Mouse (Mus musculus) heart, embryonic 10.5 days (tissue): ENCODE measurements around the gene Ctsd. TPM values are rescaled to one million over a fixed set of nuclear protein-coding genes. Genes with fewer than 3 reads are reported as not detected.

Experiments
- DNase-seq: peaks from one replicate; pipeline ENCODE4 v3.0.0-alpha.2; 2017; ENCODE audit warnings: low spot score
- H3K27ac ChIP-seq: fragments of 300-500 bp; sonication (generic); 2 replicates; pipeline ENCODE4 v1.5.1; 2016; ENCODE audit warnings: mild to moderate bottlenecking
- H3K27me3 ChIP-seq: fragments of 300-500 bp; sonication (generic); 2 replicates; pipeline ENCODE4 v1.6.1; 2016; ENCODE audit warnings: mild to moderate bottlenecking; ENCODE audit not compliant: poor library complexity, insufficient read depth, severe bottlenecking
- H3K36me3 ChIP-seq: fragments of 300-500 bp; sonication (generic); 2 replicates; pipeline ENCODE4 v1.6.1; 2016; ENCODE audit warnings: mild to moderate bottlenecking, moderate library complexity
- H3K4me1 ChIP-seq: fragments of 300-500 bp; sonication (generic); 2 replicates; pipeline ENCODE4 v1.6.1; 2016; ENCODE audit warnings: mild to moderate bottlenecking
- H3K4me3 ChIP-seq: fragments of 300-500 bp; sonication (generic); 2 replicates; pipeline ENCODE4 v1.5.1; 2016; ENCODE audit warnings: mild to moderate bottlenecking, moderate library complexity
- H3K9me3 ChIP-seq: fragments of 300-500 bp; sonication (generic); 2 replicates; pipeline ENCODE4 v1.6.1; 2016; ENCODE audit warnings: mild to moderate bottlenecking, moderate library complexity
- WGBS: fragments of 180-500 bp; shearing (Covaris S2); methylation state at CpG from one replicate; pipeline ENCODE4 v1.1.7; 2016; 5-methylcytosine and 5-hydroxymethylcytosine counted together
- polyA plus RNA-seq: library from polyadenylated mRNA; unstranded; fragments of >200 nt; fragmentation: Nextera tagmentation; extraction: Ambion mirVana; gene quantifications from 2 replicates; pipeline ENCODE4 v1.2.1, GENCODE M21; 2016

Ctsd gene
- polyA plus RNA-seq, 1 experiment from 2014 or later: 293 TPM

- peaks cover 87% of the 10 kb centered on the region for H3K36me3 ChIP-seq
- H3K4me3 ChIP-seq: no peak overlapping the region
- 60% methylated on average over 6 of the region's 6 CpGs for WGBS
Observed at GRCm38 (mm10) chr7:142379186-142379585, 8.7 kb downstream of the Ctsd start.

GRCm38 (mm10) chr7:142377233-142377925, 10.5 kb downstream of the Ctsd start:
- Histone ChIP-seq H3K27ac (peak overlapping the region; percentile 70; the same call in 1 of the 2 replicates), H3K4me3 (no peak overlapping the region), H3K9me3 (no peaks in the 10 kb centered on the region), H3K36me3 (peaks cover 69% of the 10 kb centered on the region), H3K27me3 (peaks cover 13% of the 10 kb centered on the region), H3K4me1 (peaks cover 36% of the 10 kb centered on the region)
- 73% methylated on average over 14 of the region's 14 CpGs for WGBS
- no peak for DNase-seq

More at GRCm38 (mm10) chr7:142379186-142379585, 8.7 kb downstream of the Ctsd start:
- Histone ChIP-seq H3K27me3 (no peaks in the 10 kb centered on the region), H3K27ac (peak overlapping the region; percentile 7; the same call in 1 of the 2 replicates), H3K9me3 (no peaks in the 10 kb centered on the region), H3K4me1 (peaks cover 22% of the 10 kb centered on the region)
- no peak for DNase-seq

GRCm38 (mm10) chr7:142376096-142376495, 11.7 kb downstream of the Ctsd start:
- no peak for DNase-seq
- H3K36me3 ChIP-seq: peaks cover 56% of the 10 kb centered on the region
- 84% methylated on average over 4 of the region's 4 CpGs for WGBS
- no peaks in the 10 kb centered on the region for H3K9me3 ChIP-seq
- peak overlapping the region; percentile 23; the same call in 1 of the 2 replicates for H3K27ac ChIP-seq
- H3K4me1 ChIP-seq: peaks cover 44% of the 10 kb centered on the region
- no peak overlapping the region for H3K4me3 ChIP-seq
- peaks cover 25% of the 10 kb centered on the region for H3K27me3 ChIP-seq

GRCm38 (mm10) chr7:142375261-142375724, 12.5 kb downstream of the Ctsd start:
- no peak overlapping the region for H3K4me3 ChIP-seq
- peaks cover 48% of the 10 kb centered on the region for H3K36me3 ChIP-seq
- no peaks in the 10 kb centered on the region for H3K9me3 ChIP-seq
- peaks cover 33% of the 10 kb centered on the region for H3K27me3 ChIP-seq
- 79% methylated on average over 6 of the region's 6 CpGs for WGBS
- no peak for DNase-seq
- no peak overlapping the region for H3K27ac ChIP-seq
- H3K4me1 ChIP-seq: peaks cover 52% of the 10 kb centered on the region

GRCm38 (mm10) chr7:142374413-142375015, 13.3 kb downstream of the Ctsd start:
- H3K9me3 ChIP-seq: no peaks in the 10 kb centered on the region
- no peak overlapping the region for H3K4me3 ChIP-seq
- peaks cover 59% of the 10 kb centered on the region for H3K4me1 ChIP-seq
- peak overlapping the region; percentile 56 for H3K27ac ChIP-seq
- peaks cover 40% of the 10 kb centered on the region for H3K36me3 ChIP-seq
- peaks cover 41% of the 10 kb centered on the region for H3K27me3 ChIP-seq
- 75% methylated on average over 5 of the region's 5 CpGs for WGBS
- DNase-seq: no peak

- Histone ChIP-seq H3K4me3 (peak within 1 kb of the TSS; percentile 66), H3K9me3 (no peaks in the 10 kb centered on the region), H3K27ac (peak within 1 kb of the TSS; percentile 76), H3K4me1 (peaks cover 57% of the 10 kb centered on the region), H3K27me3 (peaks cover 42% of the 10 kb centered on the region), H3K36me3 (peaks cover 33% of the 10 kb centered on the region)
- DNase-seq: no peak
- 68% methylated on average over 8 of the region's 8 CpGs for WGBS
Observed at GRCm38 (mm10) chr7:142373641-142374412, 14.0 kb downstream of the Ctsd start, which contains the start of gene Ifitm10. Gene Ifitm10, minus strand, starts transcription at chr7:142373753.

GRCm38 (mm10) chr7:142373039-142373438, 14.8 kb downstream of the Ctsd start:
- DNase-seq: no peak
- H3K9me3 ChIP-seq: no peaks in the 10 kb centered on the region
- H3K36me3 ChIP-seq: peaks cover 27% of the 10 kb centered on the region
- no peak overlapping the region for H3K4me3 ChIP-seq
- WGBS: 73% methylated on average over 5 of the region's 5 CpGs
- peaks cover 59% of the 10 kb centered on the region for H3K4me1 ChIP-seq
- H3K27ac ChIP-seq: peak overlapping the region; percentile 69
- peaks cover 48% of the 10 kb centered on the region for H3K27me3 ChIP-seq

GRCm38 (mm10) chr7:142371768-142372661, 15.8 kb downstream of the Ctsd start:
- H3K4me1 ChIP-seq: peaks cover 59% of the 10 kb centered on the region
- peaks cover 16% of the 10 kb centered on the region for H3K36me3 ChIP-seq
- no peaks in the 10 kb centered on the region for H3K9me3 ChIP-seq
- H3K27me3 ChIP-seq: peaks cover 48% of the 10 kb centered on the region
- H3K4me3 ChIP-seq: peak overlapping the region; percentile 66
- under 1% methylated on average over 64 of the region's 64 CpGs for WGBS
- peak overlapping the region; percentile 76 for H3K27ac ChIP-seq
- no peak for DNase-seq

GRCm38 (mm10) chr7:142371398-142371767, 16.5 kb downstream of the Ctsd start:
- H3K27me3 ChIP-seq: peaks cover 48% of the 10 kb centered on the region
- H3K36me3 ChIP-seq: peaks cover 10% of the 10 kb centered on the region
- no peak for DNase-seq
- H3K9me3 ChIP-seq: no peaks in the 10 kb centered on the region
- WGBS: 26% methylated on average over 11 of the region's 11 CpGs
- peak overlapping the region; percentile 76 for H3K27ac ChIP-seq
- peak overlapping the region; percentile 66 for H3K4me3 ChIP-seq
- H3K4me1 ChIP-seq: peaks cover 59% of the 10 kb centered on the region

- no peaks in the 10 kb centered on the region for H3K9me3 ChIP-seq
- peaks cover 6% of the 10 kb centered on the region for H3K36me3 ChIP-seq
- no peak for DNase-seq
- peaks cover 48% of the 10 kb centered on the region for H3K27me3 ChIP-seq
- peak overlapping the region; percentile 66 for H3K4me3 ChIP-seq
- H3K4me1 ChIP-seq: peaks cover 59% of the 10 kb centered on the region
- H3K27ac ChIP-seq: peak overlapping the region; percentile 76; the same call in 1 of the 2 replicates
- WGBS: 71% methylated on average over 18 of the region's 18 CpGs
Observed at GRCm38 (mm10) chr7:142370937-142371336, 16.9 kb downstream of the Ctsd start.

- Histone ChIP-seq H3K9me3 (no peaks in the 10 kb centered on the region), H3K4me1 (peaks cover 53% of the 10 kb centered on the region), H3K27ac (no peak overlapping the region), H3K36me3 (no peaks in the 10 kb centered on the region), H3K27me3 (peaks cover 48% of the 10 kb centered on the region), H3K4me3 (no peak overlapping the region)
- DNase-seq: no peak
- 51% methylated on average over 6 of the region's 6 CpGs for WGBS
Observed at GRCm38 (mm10) chr7:142369820-142370219, 18.0 kb downstream of the Ctsd start.

- DNase-seq: no peak
- H3K27ac ChIP-seq: no peak overlapping the region
- H3K27me3 ChIP-seq: peaks cover 48% of the 10 kb centered on the region
- H3K9me3 ChIP-seq: no peaks in the 10 kb centered on the region
- WGBS: 87% methylated on average over 2 of the region's 2 CpGs
- H3K36me3 ChIP-seq: no peaks in the 10 kb centered on the region
- no peak overlapping the region for H3K4me3 ChIP-seq
- peaks cover 43% of the 10 kb centered on the region for H3K4me1 ChIP-seq
Observed at GRCm38 (mm10) chr7:142368856-142369255, 19.0 kb downstream of the Ctsd start.
